ENCODE assay signal across 8 mouse cellular contexts in genomic region chr7:28867508-28868340, GRCm38 (mm10). TPM values are rescaled to one million over a fixed set of nuclear protein-coding genes. Genes with fewer than 3 reads are reported as not detected.
DNase-seq lines count a peak whose midpoint lies in the region; ATAC-seq and TF ChIP-seq lines count a peak whose summit lies in the region.
"Not testable (repeated sequence)": the region's sequence is repeated elsewhere in the genome, so short reads cannot be mapped to it uniquely, and the experiment has no call there.

No protein-coding gene starts in this region.

- not testable (repeated sequence) for H3K36me3 ChIP-seq in hindbrain, embryonic 10.5 days; lung, postnatal 0 days (ENCODE audit: insufficient read depth, low read length)

- not testable (repeated sequence) for H3K9ac ChIP-seq in lung, postnatal 0 days (replicated peaks; ENCODE audit: low read depth)

- not testable (repeated sequence) for H3K27ac ChIP-seq in hindbrain, embryonic 10.5 days
- H3K27ac ChIP-seq in lung, postnatal 0 days (ENCODE audit: low read length): peak overlapping the region; percentile 47; the same call in 1 of the 2 replicates

- not testable (repeated sequence) for H3K27me3 ChIP-seq in hindbrain, embryonic 10.5 days (ENCODE audit: insufficient read depth, poor library complexity, severe bottlenecking); lung, postnatal 0 days (replicated peaks; ENCODE audit: insufficient read depth, low read length)

- H3K9me3 ChIP-seq in hindbrain, embryonic 10.5 days; lung, postnatal 0 days (ENCODE audit: low read length): not testable (repeated sequence)

- 0 out of 2 replicates have a peak, but pooled peaks have one; percentile 7 for TF ChIP-seq EP300 in lung, postnatal 0 days (IDR thresholded peaks at IDR 0.05)

- peak; percentile 82 for TF ChIP-seq CTCF in lung, postnatal 0 days (IDR thresholded peaks at IDR 0.05)

- 30% methylated on average over 23 of the region's 23 CpGs for WGBS in hindbrain, embryonic 10.5 days
- WGBS in lung, postnatal 0 days: 19% methylated on average over 23 of the region's 23 CpGs

- H3K4me1 ChIP-seq in hindbrain, embryonic 10.5 days (replicated peaks): peaks cover 26% of the 10 kb centered on the region
- H3K4me1 ChIP-seq in lung, postnatal 0 days (ENCODE audit: insufficient read depth, low read depth, low read length): peaks cover 13% of the 10 kb centered on the region; the same call in 1 of the 2 replicates

- ATAC-seq in lung, postnatal 0 days: peak; percentile 82

- H3K4me3 ChIP-seq in hindbrain, embryonic 10.5 days: peak overlapping the region; percentile 24
- not testable (repeated sequence) for H3K4me3 ChIP-seq in lung, postnatal 0 days (ENCODE audit: low read depth, low read length)

- peak; percentile 87 for DNase-seq in NIH3T3 (ENCODE audit: low read depth)
- DNase-seq in cerebellum, adult 8-10 months: peak; percentile 73
- DNase-seq in forelimb bud, embryonic 11.5 days (ENCODE audit: low read depth, low spot score): peak; percentile 57
- DNase-seq in hindbrain, embryonic 10.5 days (ENCODE audit: low spot score): peak; percentile 75
- DNase-seq in layer of hippocampus, adult 9-11 months: peak; percentile 45
- DNase-seq in lung, postnatal 0 days (ENCODE audit: low spot score): peak; percentile 93
- DNase-seq in retina, adult 2 months (ENCODE audit: low read depth, low spot score): peak; percentile 49
- DNase-seq in thymus, postnatal 14 days: peak; percentile 85

- H3K4me2 ChIP-seq in lung, postnatal 0 days (replicated peaks; ENCODE audit: low read depth, low read length): peak overlapping the region; percentile 59

RNA-seq across cellular contexts. Expression of gene Lgals7, which starts 4.1 kb away (rescaled TPM):
- polyA plus RNA-seq in hindbrain, embryonic 10.5 days (2016; fragmentation: Nextera tagmentation; extraction: Ambion mirVana): 0.97 and 4.0 TPM in 2 replicates
- polyA plus RNA-seq in lung, postnatal 0 days (2015; fragmentation: Nextera tagmentation; extraction: Ambion mirVana): 2.2 and 3.0 TPM in 2 replicates

RNA-seq across cellular contexts. Expression of gene Capn12, which starts 13.5 kb away (rescaled TPM):
- 0.40 TPM in 1 of 2 replicates, not detected in the other for polyA plus RNA-seq in hindbrain, embryonic 10.5 days (2016; fragmentation: Nextera tagmentation; extraction: Ambion mirVana)
- 0.27 and 0.33 TPM in 2 replicates for polyA plus RNA-seq in lung, postnatal 0 days (2015; fragmentation: Nextera tagmentation; extraction: Ambion mirVana)

RNA-seq across cellular contexts. Expression of gene Lgals4, which starts 34.1 kb away (rescaled TPM):
- polyA plus RNA-seq in hindbrain, embryonic 10.5 days (2016; fragmentation: Nextera tagmentation; extraction: Ambion mirVana): 3.9 and 4.0 TPM in 2 replicates
- 14.9 and 15.6 TPM in 2 replicates for polyA plus RNA-seq in lung, postnatal 0 days (2015; fragmentation: Nextera tagmentation; extraction: Ambion mirVana)

RNA-seq across cellular contexts. Expression of gene Ech1, which starts 42.7 kb away (rescaled TPM):
- polyA plus RNA-seq in hindbrain, embryonic 10.5 days (2016; fragmentation: Nextera tagmentation; extraction: Ambion mirVana): 87.9 and 93.3 TPM in 2 replicates
- 287 and 308 TPM in 2 replicates for polyA plus RNA-seq in lung, postnatal 0 days (2015; fragmentation: Nextera tagmentation; extraction: Ambion mirVana)

RNA-seq across cellular contexts. Expression of gene Hnrnpl, which starts 59.4 kb away (rescaled TPM):
- 312 TPM in 2 replicates for polyA plus RNA-seq in hindbrain, embryonic 10.5 days (2016; fragmentation: Nextera tagmentation; extraction: Ambion mirVana)
- polyA plus RNA-seq in lung, postnatal 0 days (2015; fragmentation: Nextera tagmentation; extraction: Ambion mirVana): 151 and 154 TPM in 2 replicates
